26 mouse cellular contexts compared by ENCODE assay signal in the genomic region with DNA sequence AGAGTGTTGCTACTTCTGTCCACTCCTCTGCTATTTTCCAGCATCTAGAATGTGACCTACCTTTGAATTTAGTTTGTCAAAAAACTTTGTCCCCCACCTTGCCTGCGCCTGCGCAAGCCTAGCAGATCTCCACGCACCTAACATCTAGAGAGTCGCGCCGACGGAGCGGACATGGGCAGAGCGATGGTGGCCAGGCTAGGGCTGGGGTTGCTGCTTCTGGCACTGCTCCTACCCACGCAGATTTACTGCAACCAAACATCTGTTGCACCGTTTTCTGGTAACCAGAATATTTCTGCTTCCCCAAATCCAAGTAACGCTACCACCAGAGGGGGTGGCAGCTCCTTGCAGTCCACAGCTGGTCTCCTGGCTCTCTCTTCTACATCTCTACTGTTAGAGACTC.
DNase-seq lines count a peak whose midpoint lies in the region; ATAC-seq and TF ChIP-seq lines count a peak whose summit lies in the region.
"Had no signal": no experiment of that assay in that cellular context is flagged by ENCODE, and none has a peak within 500 bp of the region (broad histone marks: within the 10 kb centered on the region; RNA-seq: fewer than 3 reads in every experiment).

No protein-coding gene starts in this region.

- no peaks in the 10 kb centered on the region for H3K36me3 ChIP-seq in testis, adult 2 months (ENCODE audit: control insufficient read depth, insufficient read depth, low read length)
- no peaks in the 10 kb centered on the region for H3K36me3 ChIP-seq in hindbrain, embryonic 10.5 days
- H3K36me3 ChIP-seq in kidney, embryonic 14.5 days (ENCODE audit: control insufficient read depth, insufficient read depth, low read length): no peaks in the 10 kb centered on the region
- H3K36me3 ChIP-seq in forebrain, embryonic 15.5 days: no peaks in the 10 kb centered on the region
- H3K36me3 ChIP-seq: forebrain, embryonic 12.5 days; heart, embryonic 10.5 days; heart, embryonic 13.5 days; hindbrain, embryonic 15.5 days had no signal

- H3K27ac ChIP-seq in testis, adult 2 months (ENCODE audit: control insufficient read depth, insufficient read depth, low read depth, low read length): no peak overlapping the region
- no peak overlapping the region for H3K27ac ChIP-seq in hindbrain, embryonic 10.5 days
- H3K27ac ChIP-seq in kidney, embryonic 14.5 days (ENCODE audit: low read depth, low read length): no peak overlapping the region
- H3K27ac ChIP-seq in forebrain, embryonic 15.5 days (replicated peaks): no peak overlapping the region
- H3K27ac ChIP-seq: forebrain, embryonic 12.5 days; heart, adult 2 months; heart, embryonic 10.5 days; heart, embryonic 13.5 days; hindbrain, embryonic 15.5 days had no signal

- no peaks in the 10 kb centered on the region for H3K27me3 ChIP-seq in testis, adult 2 months (ENCODE audit: control insufficient read depth, insufficient read depth, low read length)
- H3K27me3 ChIP-seq in hindbrain, embryonic 10.5 days (ENCODE audit: insufficient read depth, poor library complexity, severe bottlenecking): no peaks in the 10 kb centered on the region
- no peaks in the 10 kb centered on the region for H3K27me3 ChIP-seq in kidney, embryonic 14.5 days (ENCODE audit: control insufficient read depth, insufficient read depth, low read length)
- H3K27me3 ChIP-seq in forebrain, embryonic 15.5 days: no peaks in the 10 kb centered on the region
- H3K27me3 ChIP-seq: CH12.LX; forebrain, embryonic 12.5 days; heart, embryonic 13.5 days; hindbrain, embryonic 15.5 days had no signal

- 0 out of 2 replicates have a peak, but pooled peaks have one; percentile 46 for ATAC-seq in erythroid progenitor cell, adult 5-6 weeks (replicated peaks; ENCODE audit: low FRiP score, poor library complexity, severe bottlenecking)
- ATAC-seq in megakaryocyte, adult 5-6 weeks (ENCODE audit: poor library complexity, severe bottlenecking): peak; percentile 76
- peak; percentile 39; the same call in 1 of the 2 replicates for ATAC-seq in neutrophil, adult 5-6 weeks (ENCODE audit: extremely low read depth, insufficient number of reproducible peaks, low FRiP score, poor library complexity, severe bottlenecking)
- ATAC-seq in kidney, embryonic 14.5 days (ENCODE audit: low FRiP score, low TSS enrichment): no peak
- no peak for ATAC-seq in forebrain, embryonic 15.5 days (replicated peaks)
- ATAC-seq: forebrain, embryonic 16.5 days; intestine, postnatal 0 days had no signal

- TF ChIP-seq CTCF in testis, adult 2 months (IDR thresholded peaks at IDR 0.05; ENCODE audit: control insufficient read depth, insufficient read depth, insufficient replicate concordance, low read depth, low read length): no peak

- no peak overlapping the region for H3K4me2 ChIP-seq in kidney, embryonic 14.5 days (replicated peaks; ENCODE audit: low read depth, low read length)
- H3K4me2 ChIP-seq in forebrain, embryonic 15.5 days (replicated peaks): no peak overlapping the region
- H3K4me2 ChIP-seq: forebrain, embryonic 12.5 days; heart, embryonic 13.5 days; hindbrain, embryonic 15.5 days had no signal

- no peaks in the 10 kb centered on the region for H3K9me3 ChIP-seq in hindbrain, embryonic 10.5 days
- 0 out of 2 replicates have a peak, but pooled peaks cover 3% of the 10 kb centered on the region for H3K9me3 ChIP-seq in kidney, embryonic 14.5 days (ENCODE audit: control insufficient read depth, low read length)
- no peaks in the 10 kb centered on the region for H3K9me3 ChIP-seq in forebrain, embryonic 15.5 days
- H3K9me3 ChIP-seq: forebrain, embryonic 12.5 days; heart, embryonic 10.5 days; heart, embryonic 13.5 days; hindbrain, embryonic 15.5 days had no signal

- 94% methylated on average over 12 of the region's 12 CpGs for WGBS in hindbrain, embryonic 10.5 days
- WGBS in kidney, embryonic 14.5 days: 95% methylated on average over 12 of the region's 12 CpGs
- 92% methylated on average over 12 of the region's 12 CpGs for WGBS in forebrain, embryonic 15.5 days

- peaks cover 6% of the 10 kb centered on the region for H3K4me1 ChIP-seq in testis, adult 2 months (ENCODE audit: control insufficient read depth, insufficient read depth, low read length)
- H3K4me1 ChIP-seq in hindbrain, embryonic 10.5 days (replicated peaks): no peaks in the 10 kb centered on the region
- H3K4me1 ChIP-seq in kidney, embryonic 14.5 days (ENCODE audit: control insufficient read depth, insufficient read depth, low read length): no peaks in the 10 kb centered on the region
- H3K4me1 ChIP-seq in forebrain, embryonic 15.5 days: no peaks in the 10 kb centered on the region
- H3K4me1 ChIP-seq: forebrain, embryonic 12.5 days; heart, embryonic 10.5 days; heart, embryonic 13.5 days; hindbrain, embryonic 15.5 days had no signal

- no peak for DNase-seq in testis, postnatal 10 days (ENCODE audit: low spot score)
- no peak for DNase-seq in hindbrain, embryonic 10.5 days (ENCODE audit: low spot score)
- DNase-seq: adrenal gland, adult 2 months; adrenal gland, postnatal 14 days; B cell, adult 2 months; cerebellum, adult 11-12 months; cerebellum, adult 8-10 months; cerebellum, postnatal 10 days; cerebellum, postnatal 36 days; gastrocnemius, postnatal 25 days; heart, adult 2 months; heart, postnatal 14 days; heart, postnatal 4 days had no signal

- H3K4me3 ChIP-seq in testis, adult 2 months (ENCODE audit: control insufficient read depth, low read depth, low read length): peak overlapping the region; percentile 82
- no peak overlapping the region for H3K4me3 ChIP-seq in hindbrain, embryonic 10.5 days
- no peak overlapping the region for H3K4me3 ChIP-seq in kidney, embryonic 14.5 days (ENCODE audit: low read length)
- no peak overlapping the region for H3K4me3 ChIP-seq in forebrain, embryonic 15.5 days
- H3K4me3 ChIP-seq: forebrain, embryonic 12.5 days; heart, adult 2 months; heart, embryonic 10.5 days; heart, embryonic 13.5 days; hindbrain, embryonic 15.5 days had no signal

- TF ChIP-seq POLR2A in testis, adult 2 months (IDR thresholded peaks at IDR 0.05; ENCODE audit: control insufficient read depth, low read depth, low read length): no peak

- no peak overlapping the region for H3K9ac ChIP-seq in kidney, embryonic 14.5 days (ENCODE audit: low read depth, low read length)
- H3K9ac ChIP-seq in forebrain, embryonic 15.5 days (replicated peaks): no peak overlapping the region
- H3K9ac ChIP-seq: forebrain, embryonic 12.5 days; heart, embryonic 13.5 days; hindbrain, embryonic 15.5 days had no signal

Comparison
In these comparisons a context has a peak if more than half of its experiments do, and no peak if none do; other contexts are left out.
1. ATAC-seq: peak in erythroid progenitor cell, adult 5-6 weeks (single experiment), megakaryocyte, adult 5-6 weeks (single experiment) and neutrophil, adult 5-6 weeks (single experiment); none in kidney, embryonic 14.5 days (single experiment) and forebrain, embryonic 15.5 days (single experiment).